Mouse (Mus musculus) hindbrain, postnatal 0 days (tissue): ENCODE measurements around the gene Fggy. TPM values are rescaled to one million over a fixed set of nuclear protein-coding genes. Genes with fewer than 3 reads are reported as not detected.
A peak's percentile ranks its signal among the peaks of the same experiment; 100 is the strongest.

ENCODE experiments used
- ATAC-seq: fragments of 200-750 bp; cut with Nextera tagmentation; 2 replicates; pipeline ENCODE4 v1.8.0; 2017; ENCODE audit warnings: mild to moderate bottlenecking, moderate TSS enrichment, moderate library complexity
- DNase-seq: peaks from one replicate; pipeline ENCODE4 v3.0.0-alpha.2; 2015; ENCODE audit warnings: low spot score
- H3K27ac ChIP-seq: fragments of 300-500 bp; sonication (generic); 2 replicates; pipeline ENCODE4 v1.5.1; 2014; ENCODE audit warnings: mild to moderate bottlenecking
- H3K27me3 ChIP-seq: fragments of 300-500 bp; sonication (generic); 2 replicates; pipeline ENCODE4 v1.6.1; 2014; ENCODE audit warnings: low read length, mixed read lengths; ENCODE audit not compliant: insufficient read depth
- H3K36me3 ChIP-seq: fragments of 300-500 bp; sonication (generic); 2 replicates; pipeline ENCODE4 v1.6.1; 2014; ENCODE audit warnings: low read length, mixed read lengths; ENCODE audit not compliant: insufficient read depth
- H3K4me1 ChIP-seq: fragments of 300-500 bp; sonication (generic); 2 replicates; pipeline ENCODE4 v1.6.1; 2014; ENCODE audit warnings: antibody characterized with exemption, low read length, mixed read lengths; ENCODE audit not compliant: insufficient read depth
- H3K4me2 ChIP-seq: fragments of 300-500 bp; sonication (generic); 2 replicates; pipeline ENCODE4 v1.6.1; 2014; ENCODE audit warnings: low read depth, mild to moderate bottlenecking, low read length, moderate library complexity, mixed read lengths
- H3K4me3 ChIP-seq: fragments of 300-500 bp; sonication (generic); 2 replicates; pipeline ENCODE4 v1.5.1; 2014; ENCODE audit warnings: low read length
- H3K9ac ChIP-seq: fragments of 300-500 bp; sonication (generic); replicated peaks from 2 replicates; pipeline ENCODE4 v1.6.1; 2014; ENCODE audit warnings: mild to moderate bottlenecking, low read length, moderate library complexity, mixed read lengths
- H3K9me3 ChIP-seq: fragments of 300-500 bp; sonication (generic); 2 replicates; pipeline ENCODE4 v1.6.1; 2016; ENCODE audit warnings: low read length, mixed read lengths
- CTCF ChIP-seq: IDR thresholded peaks from 2 replicates; pipeline ENCODE4 v1.5.1; 2016; ENCODE audit warnings: antibody characterized with exemption, control low read depth, low read depth
- WGBS: fragments of 180-500 bp; shearing (Covaris S2); extraction: QIAGEN DNeasy Blood & Tissue Kit; methylation state at CpG from one replicate; pipeline ENCODE4 v1.1.7; 2014; 5-methylcytosine and 5-hydroxymethylcytosine counted together
- polyA plus RNA-seq: library from polyadenylated mRNA; unstranded; fragments of >200 nt; fragmentation: Nextera tagmentation; extraction: Ambion mirVana; gene quantifications from 2 replicates; pipeline ENCODE4 v1.2.1, GENCODE M21; 2015
- total RNA-seq: library from RNA; depleted of rRNA; stranded (reverse); fragments of >200 nt; gene quantifications from 2 replicates; pipeline ENCODE4 v1.2.3, GENCODE M21; 2014

Fggy gene
- total and polyA plus RNA-seq, 2 experiments from 2014 or later, result 7.0 to 7.1 TPM

DNA sequence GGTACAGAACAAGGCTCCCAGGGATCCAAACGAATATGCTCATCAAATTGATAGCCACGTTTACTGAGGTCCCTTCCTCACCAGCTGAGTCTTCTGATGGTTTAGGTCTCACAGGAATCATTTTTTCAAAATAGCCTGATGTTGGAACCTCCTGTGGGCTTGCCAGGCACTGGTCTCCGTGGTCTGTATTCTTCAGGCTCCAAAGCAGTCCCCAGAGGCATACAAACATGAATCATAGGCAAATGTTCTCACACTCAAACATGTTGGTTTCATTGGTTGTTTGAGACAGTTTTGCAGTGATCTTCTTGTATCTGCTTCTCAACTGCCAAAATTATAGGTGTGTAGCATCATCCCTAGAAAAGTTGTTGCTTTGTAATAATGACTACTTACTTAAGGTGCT is 156.0 kb downstream of the Fggy start:
- Histone ChIP-seq H3K36me3 (no peaks in the 10 kb centered on the region), H3K4me3 (no peak overlapping the region), H3K4me2 (no peak overlapping the region), H3K4me1 (no peaks in the 10 kb centered on the region), H3K9me3 (no peaks in the 10 kb centered on the region), H3K9ac (no peak overlapping the region), H3K27me3 (no peaks in the 10 kb centered on the region), H3K27ac (no peak overlapping the region)
- no peak for TF ChIP-seq CTCF
- no peak for DNase-seq
- ATAC-seq, result no peak
- 71% methylated on average over 3 of the region's 3 CpGs for WGBS

DNA sequence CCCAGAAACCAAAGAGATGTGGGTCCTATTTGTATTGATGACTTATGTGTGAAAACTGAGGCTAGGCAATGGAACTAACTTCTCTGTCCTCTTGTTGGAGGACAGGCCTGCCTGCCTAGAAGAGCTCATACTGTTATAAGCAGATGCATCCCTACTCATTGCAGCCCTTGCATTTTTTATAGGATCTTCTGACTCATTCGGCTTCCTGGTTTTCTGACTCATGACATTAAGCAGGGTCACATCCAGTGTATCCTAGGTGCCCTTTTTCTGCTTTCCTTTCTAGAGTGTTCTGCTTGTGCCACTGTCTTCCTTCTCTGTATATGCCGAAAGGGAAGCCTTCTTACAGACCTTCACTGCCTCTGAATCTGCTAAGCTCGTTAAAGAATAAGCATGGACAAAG is 158.8 kb downstream of the Fggy start:
- H3K4me3 ChIP-seq, result no peak overlapping the region
- no peak overlapping the region for H3K9ac ChIP-seq
- no peaks in the 10 kb centered on the region for H3K36me3 ChIP-seq
- no peak for ATAC-seq
- H3K4me1 ChIP-seq, result no peaks in the 10 kb centered on the region
- H3K9me3 ChIP-seq, result no peaks in the 10 kb centered on the region
- no peak overlapping the region for H3K4me2 ChIP-seq
- no peak for TF ChIP-seq CTCF
- no peak overlapping the region for H3K27ac ChIP-seq
- DNase-seq, result no peak
- WGBS, result 84% methylated on average over 3 of the region's 3 CpGs
- H3K27me3 ChIP-seq, result no peaks in the 10 kb centered on the region

DNA sequence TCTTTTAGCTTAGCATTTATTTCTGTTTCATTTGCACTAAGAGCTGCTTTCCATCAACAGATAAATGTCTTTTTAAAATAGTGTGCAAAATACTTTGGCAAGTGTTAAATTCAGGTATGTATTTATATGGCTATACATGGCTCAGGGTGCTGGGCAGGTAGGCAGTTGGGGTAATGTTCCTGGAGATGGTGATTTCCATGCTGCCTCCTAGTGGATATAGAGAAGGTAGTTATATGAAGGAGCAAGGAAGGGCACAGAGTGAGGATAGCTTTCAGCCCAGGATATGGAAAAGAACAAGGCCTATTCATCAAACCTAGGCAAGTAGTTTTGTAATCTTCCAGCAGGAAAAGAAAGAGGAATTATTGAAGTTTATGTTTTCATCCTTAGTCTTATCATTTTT is 166.3 kb downstream of the Fggy start:
- Histone ChIP-seq H3K4me1 (no peaks in the 10 kb centered on the region), H3K4me2 (no peak overlapping the region), H3K9me3 (no peaks in the 10 kb centered on the region), H3K4me3 (no peak overlapping the region), H3K27me3 (no peaks in the 10 kb centered on the region), H3K27ac (no peak overlapping the region), H3K36me3 (no peaks in the 10 kb centered on the region), H3K9ac (no peak overlapping the region)
- ATAC-seq, result no peak
- no peak for DNase-seq
- peak; percentile 31; the same call in 1 of the 2 replicates for TF ChIP-seq CTCF

DNA sequence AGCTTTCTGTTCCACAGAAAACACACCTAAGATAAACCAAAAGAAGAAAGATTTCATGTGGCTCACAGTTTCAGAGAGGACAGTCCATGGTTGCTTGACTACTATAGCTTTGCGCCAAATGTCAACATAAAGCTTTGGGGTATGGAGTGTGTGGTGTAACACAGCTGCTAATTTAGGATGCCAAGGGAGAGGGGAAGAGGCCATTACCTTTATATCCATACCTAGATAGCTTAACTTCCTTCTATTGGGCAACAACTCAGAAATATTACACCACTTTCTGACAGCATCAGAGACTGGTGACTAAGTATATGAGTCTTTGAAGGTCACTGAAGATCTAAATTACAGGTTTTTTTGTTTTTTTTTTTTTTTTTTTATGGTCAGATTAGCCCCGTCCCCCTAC is 169.1 kb downstream of the Fggy start:
- no peak for TF ChIP-seq CTCF
- no peaks in the 10 kb centered on the region for H3K9me3 ChIP-seq
- WGBS, result 96% methylated on average over 2 of the region's 2 CpGs

DNA sequence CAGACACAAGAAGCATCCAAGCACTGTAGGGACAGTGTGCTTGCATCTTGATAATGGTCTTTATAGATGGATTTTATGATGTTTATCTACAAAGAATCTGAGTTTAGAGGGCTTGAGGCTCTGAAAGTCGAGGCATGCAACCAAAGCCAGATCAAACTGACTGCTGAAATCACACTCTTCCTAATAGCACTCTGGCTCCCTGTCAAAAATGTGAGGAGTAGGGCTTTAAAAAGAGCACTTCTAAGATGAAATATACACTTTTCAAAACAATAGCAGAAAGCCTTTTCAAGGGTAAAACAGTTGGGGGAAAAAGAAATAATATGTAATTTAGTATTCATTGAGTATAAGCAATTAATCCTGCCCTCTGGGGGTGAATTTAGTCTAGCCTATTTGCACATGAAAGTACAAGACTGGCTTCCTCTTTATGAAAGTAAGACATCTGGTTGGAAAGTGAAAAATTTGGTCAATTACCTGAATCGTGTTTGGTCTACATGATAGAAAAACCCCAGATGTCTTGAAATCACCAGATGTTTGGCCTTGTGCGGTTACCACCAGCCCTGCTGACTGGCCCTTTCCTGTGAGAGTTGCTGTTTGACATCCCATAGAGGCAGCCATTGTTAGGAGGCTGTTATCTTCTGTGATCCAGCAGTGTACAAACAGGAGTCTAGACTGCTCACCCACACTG is 172.0 kb downstream of the Fggy start:
- Histone ChIP-seq H3K9me3 (no peaks in the 10 kb centered on the region), H3K4me2 (no peak overlapping the region), H3K36me3 (no peaks in the 10 kb centered on the region), H3K4me1 (peaks cover 9% of the 10 kb centered on the region; the same call in 1 of the 2 replicates), H3K4me3 (no peak overlapping the region), H3K27me3 (no peaks in the 10 kb centered on the region), H3K9ac (no peak overlapping the region), H3K27ac (no peak overlapping the region)
- DNase-seq (no peak), ATAC-seq (no peak)
- TF ChIP-seq CTCF, result no peak
- WGBS, result 49% methylated on average over 3 of the region's 3 CpGs

More for the DNA sequence above, 169.1 kb downstream of the Fggy start:
- DNase-seq, result no peak
- Histone ChIP-seq H3K36me3 (no peaks in the 10 kb centered on the region), H3K9ac (no peak overlapping the region), H3K27me3 (no peaks in the 10 kb centered on the region), H3K4me1 (no peaks in the 10 kb centered on the region), H3K4me3 (no peak overlapping the region), H3K4me2 (no peak overlapping the region), H3K27ac (no peak overlapping the region)
- ATAC-seq, result no peak

DNA sequence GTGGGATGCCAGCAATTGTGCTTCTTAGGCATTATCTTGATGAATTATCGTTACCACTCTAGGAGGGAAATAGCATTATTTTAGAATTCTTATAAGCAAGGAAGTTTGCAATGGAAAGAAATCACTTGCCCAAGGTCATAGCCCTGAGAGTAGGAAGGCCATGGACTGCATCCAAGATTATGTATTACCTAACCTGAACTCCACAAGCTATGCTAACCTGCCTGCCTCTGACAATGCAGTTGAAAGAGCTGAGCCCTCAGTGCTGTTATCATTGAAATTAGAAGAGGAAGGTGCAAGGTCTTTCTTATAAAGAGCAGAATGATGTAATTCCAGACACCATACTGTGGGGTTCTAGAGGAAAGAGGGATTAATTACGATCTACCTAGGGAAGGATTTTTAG is 173.8 kb downstream of the Fggy start:
- TF ChIP-seq CTCF, result no peak
- Histone ChIP-seq H3K27ac (no peak overlapping the region), H3K4me2 (no peak overlapping the region), H3K36me3 (no peaks in the 10 kb centered on the region), H3K9ac (no peak overlapping the region), H3K9me3 (no peaks in the 10 kb centered on the region), H3K4me1 (peaks cover 9% of the 10 kb centered on the region; the same call in 1 of the 2 replicates), H3K4me3 (no peak overlapping the region), H3K27me3 (no peaks in the 10 kb centered on the region)
- ATAC-seq (no peak), DNase-seq (no peak)
- 87% methylated on average over 2 of the region's 2 CpGs for WGBS
